23 mouse cellular contexts compared by ENCODE assay signal in genomic region chr3:116236856-116237255, GRCm38 (mm10). TPM values are rescaled to one million over a fixed set of nuclear protein-coding genes. Genes with fewer than 3 reads are reported as not detected.
A peak's percentile ranks its signal among the peaks of the same experiment; 100 is the strongest.
DNase-seq lines count a peak whose midpoint lies in the region; ATAC-seq and TF ChIP-seq lines count a peak whose summit lies in the region.
"Had no signal": no experiment of that assay in that cellular context is flagged by ENCODE, and none has a peak within 500 bp of the region (broad histone marks: within the 10 kb centered on the region; RNA-seq: fewer than 3 reads in every experiment).

No protein-coding gene starts in this region.

- WGBS in intestine, embryonic 14.5 days = 71% methylated on average over 4 of the region's 4 CpGs
- WGBS in intestine, postnatal 0 days = 79% methylated on average over 4 of the region's 4 CpGs
- 46% methylated on average over 4 of the region's 4 CpGs for WGBS in liver, embryonic 13.5 days (ENCODE audit: insufficient replicate concordance)
- WGBS in liver, postnatal 0 days (ENCODE audit: insufficient replicate concordance) = 57% methylated on average over 4 of the region's 4 CpGs

- peak; percentile 6 for DNase-seq in intestine, embryonic 14.5 days (ENCODE audit: low spot score)
- peak; percentile 44 for DNase-seq in liver
- DNase-seq in liver, embryonic 13.5 days = no peak
- DNase-seq in liver, postnatal 0 days = peak; percentile 74
- no peak for DNase-seq in spleen, postnatal 10 days (ENCODE audit: low spot score in 2 of 2)
- no peak for DNase-seq in layer of hippocampus, postnatal 14 days (ENCODE audit: low spot score in 2 of 2)
- no peak for DNase-seq in frontal cortex, postnatal 36 days (ENCODE audit: low spot score in 2 of 2)
- DNase-seq: adrenal gland, postnatal 25 days; cerebellum, adult 2 months; cerebellum, postnatal 10 days; forebrain, postnatal 0 days; gastrocnemius, adult 2 months; gastrocnemius, postnatal 25 days; heart, postnatal 10 days; heart, postnatal 4 days had no signal

- no peak for ATAC-seq in intestine, embryonic 14.5 days (replicated peaks; ENCODE audit: low FRiP score, low TSS enrichment, low read depth)
- no peak for ATAC-seq in intestine, postnatal 0 days
- peak; percentile 86 for ATAC-seq in liver, embryonic 13.5 days (ENCODE audit: low read depth)
- peak; percentile 98 for ATAC-seq in liver, postnatal 0 days
- ATAC-seq: activated CD4-positive, CD25-positive, alpha-beta regulatory T cell, adult 4 months; forebrain, embryonic 13.5 days; forebrain, postnatal 0 days had no signal

- H3K36me3 ChIP-seq in intestine, embryonic 14.5 days (ENCODE audit: control insufficient read depth, insufficient read depth, low read length) = no peaks in the 10 kb centered on the region
- H3K36me3 ChIP-seq in intestine, postnatal 0 days (ENCODE audit: control insufficient read depth, insufficient read depth) = no peaks in the 10 kb centered on the region
- H3K36me3 ChIP-seq in liver, embryonic 13.5 days = no peaks in the 10 kb centered on the region
- no peaks in the 10 kb centered on the region for H3K36me3 ChIP-seq in liver, postnatal 0 days (replicated peaks; ENCODE audit: insufficient read depth, low read length)
- H3K36me3 ChIP-seq: embryonic facial prominence, embryonic 10.5 days; heart, embryonic 10.5 days; hindbrain, embryonic 12.5 days had no signal

- no peak overlapping the region for H3K4me2 ChIP-seq in intestine, embryonic 14.5 days (ENCODE audit: low read length)
- H3K4me2 ChIP-seq in intestine, postnatal 0 days (replicated peaks; ENCODE audit: low read depth) = no peak overlapping the region
- H3K4me2 ChIP-seq in liver, embryonic 13.5 days = no peak overlapping the region
- no peak overlapping the region for H3K4me2 ChIP-seq in liver, postnatal 0 days (ENCODE audit: low read depth, low read length)
- H3K4me2 ChIP-seq: forebrain, embryonic 13.5 days; hindbrain, embryonic 12.5 days had no signal

- H3K4me1 ChIP-seq in intestine, embryonic 14.5 days (replicated peaks; ENCODE audit: control insufficient read depth, insufficient read depth, low read length) = no peaks in the 10 kb centered on the region
- H3K4me1 ChIP-seq in intestine, postnatal 0 days (replicated peaks; ENCODE audit: control insufficient read depth, insufficient read depth, low read length) = no peaks in the 10 kb centered on the region
- H3K4me1 ChIP-seq in liver, embryonic 13.5 days (replicated peaks) = no peaks in the 10 kb centered on the region
- H3K4me1 ChIP-seq in liver, postnatal 0 days (ENCODE audit: insufficient read depth) = no peaks in the 10 kb centered on the region; the same call in 1 of the 2 replicates
- H3K4me1 ChIP-seq: embryonic facial prominence, embryonic 10.5 days; forebrain, embryonic 13.5 days; heart, embryonic 10.5 days; hindbrain, embryonic 12.5 days had no signal

- no peaks in the 10 kb centered on the region for H3K27me3 ChIP-seq in intestine, embryonic 14.5 days (replicated peaks; ENCODE audit: control insufficient read depth, insufficient read depth, low read length)
- no peaks in the 10 kb centered on the region for H3K27me3 ChIP-seq in intestine, postnatal 0 days (replicated peaks; ENCODE audit: control insufficient read depth, insufficient read depth, low read length)
- H3K27me3 ChIP-seq in liver, embryonic 13.5 days = no peaks in the 10 kb centered on the region
- H3K27me3 ChIP-seq in liver, postnatal 0 days (ENCODE audit: insufficient read depth, low read length) = no peaks in the 10 kb centered on the region
- H3K27me3 ChIP-seq: forebrain, embryonic 13.5 days; hindbrain, embryonic 12.5 days had no signal

- no peak overlapping the region for H3K4me3 ChIP-seq in intestine, embryonic 14.5 days (ENCODE audit: low read depth, low read length)
- H3K4me3 ChIP-seq in intestine, postnatal 0 days (ENCODE audit: low read depth, low read length) = no peak overlapping the region
- no peak overlapping the region for H3K4me3 ChIP-seq in liver, embryonic 13.5 days (replicated peaks)
- H3K4me3 ChIP-seq in liver, postnatal 0 days (ENCODE audit: low read depth, low read length) = no peak overlapping the region
- H3K4me3 ChIP-seq: embryonic facial prominence, embryonic 10.5 days; forebrain, embryonic 13.5 days; gastrocnemius, adult 2 months; heart, embryonic 10.5 days; hindbrain, embryonic 12.5 days had no signal

- no peak for TF ChIP-seq EP300 in liver, postnatal 0 days (IDR thresholded peaks at IDR 0.05; ENCODE audit: low read depth)

- TF ChIP-seq CTCF in intestine, postnatal 0 days (IDR thresholded peaks at IDR 0.05; ENCODE audit: low read depth) = no peak
- TF ChIP-seq CTCF in liver, postnatal 0 days (IDR thresholded peaks at IDR 0.05; ENCODE audit: low read depth) = no peak

- H3K9ac ChIP-seq in intestine, embryonic 14.5 days (ENCODE audit: low read length) = no peak overlapping the region
- no peak overlapping the region for H3K9ac ChIP-seq in intestine, postnatal 0 days (ENCODE audit: low read depth, low read length)
- no peak overlapping the region for H3K9ac ChIP-seq in liver, embryonic 13.5 days
- no peak overlapping the region for H3K9ac ChIP-seq in liver, postnatal 0 days (replicated peaks)
- H3K9ac ChIP-seq: forebrain, embryonic 13.5 days; forebrain, postnatal 0 days; hindbrain, embryonic 12.5 days had no signal

- no peak overlapping the region for H3K27ac ChIP-seq in intestine, embryonic 14.5 days (ENCODE audit: low read depth)
- no peak overlapping the region for H3K27ac ChIP-seq in intestine, postnatal 0 days (ENCODE audit: low read depth, low read length)
- no peak overlapping the region for H3K27ac ChIP-seq in liver, embryonic 13.5 days
- peak overlapping the region; percentile 67 for H3K27ac ChIP-seq in liver, postnatal 0 days (ENCODE audit: low read depth)
- H3K27ac ChIP-seq: embryonic facial prominence, embryonic 10.5 days; forebrain, embryonic 13.5 days; gastrocnemius, adult 2 months; heart, embryonic 10.5 days; hindbrain, embryonic 12.5 days had no signal

- H3K9me3 ChIP-seq in intestine, embryonic 14.5 days (ENCODE audit: control insufficient read depth, low read length) = no peaks in the 10 kb centered on the region
- no peaks in the 10 kb centered on the region for H3K9me3 ChIP-seq in intestine, postnatal 0 days (ENCODE audit: control insufficient read depth)
- no peaks in the 10 kb centered on the region for H3K9me3 ChIP-seq in liver, embryonic 13.5 days (replicated peaks)
- no peaks in the 10 kb centered on the region for H3K9me3 ChIP-seq in liver, postnatal 0 days (ENCODE audit: low read length)
- H3K9me3 ChIP-seq: embryonic facial prominence, embryonic 10.5 days; forebrain, embryonic 13.5 days; heart, embryonic 10.5 days; hindbrain, embryonic 12.5 days had no signal

RNA-seq across cellular contexts. Expression of gene Gpr88, which starts 16.4 kb away (rescaled TPM):
- 0.97 and 1.4 TPM in 2 replicates for polyA plus RNA-seq in intestine, embryonic 14.5 days (2014; fragmentation: Nextera tagmentation; extraction: Ambion mirVana)
- polyA plus RNA-seq in intestine, postnatal 0 days (2015; fragmentation: Nextera tagmentation; extraction: Ambion mirVana) = 0.48 and 1.0 TPM in 2 replicates
- 0.06 and 0.30 TPM in 2 replicates for polyA plus RNA-seq in liver, embryonic 13.5 days (2015; fragmentation: Nextera tagmentation; extraction: Ambion mirVana)
- polyA plus RNA-seq in liver, postnatal 0 days (2015; fragmentation: Nextera tagmentation; extraction: Ambion mirVana) = 0.18 and 0.30 TPM in 2 replicates
- 1 to 10 TPM; 3.6 to 4.2 TPM for total RNA-seq in layer of hippocampus, postnatal 14 days (2021)
- total RNA-seq: gastrocnemius, adult 2 months; gastrocnemius, postnatal 25 days; granulocyte monocyte progenitor cell, adult 5-6 weeks had no signal
- polyA plus RNA-seq: activated CD4-positive, CD25-positive, alpha-beta regulatory T cell, adult 4 months; C2C12 had no signal

Comparison
In these comparisons a context has a peak if more than half of its experiments do, and no peak if none do; other contexts are left out.
1. DNase-seq: peak in intestine, embryonic 14.5 days (single experiment), liver (single experiment) and liver, postnatal 0 days (single experiment); none in liver, embryonic 13.5 days (single experiment), spleen, postnatal 10 days (0 of 2), layer of hippocampus, postnatal 14 days (0 of 2) and frontal cortex, postnatal 36 days (0 of 2).
2. ATAC-seq: peak in liver, embryonic 13.5 days (single experiment) and liver, postnatal 0 days (single experiment); none in intestine, embryonic 14.5 days (single experiment) and intestine, postnatal 0 days (single experiment).